Mouse (Mus musculus) retina, embryonic 14.5 days (tissue): ENCODE measurements around the gene Lipa.

Experiments used
- DNase-seq: peaks from one replicate; pipeline ENCODE4 v3.0.0-alpha.2; 2015; ENCODE audit warnings: low spot score

The Lipa gene

GRCm38 (mm10) chr19:34526941-34527682, at the start of gene Lipa:
Gene Lipa (minus strand): TSS chr19:34527474.
- peak; percentile 91 for DNase-seq

DNA sequence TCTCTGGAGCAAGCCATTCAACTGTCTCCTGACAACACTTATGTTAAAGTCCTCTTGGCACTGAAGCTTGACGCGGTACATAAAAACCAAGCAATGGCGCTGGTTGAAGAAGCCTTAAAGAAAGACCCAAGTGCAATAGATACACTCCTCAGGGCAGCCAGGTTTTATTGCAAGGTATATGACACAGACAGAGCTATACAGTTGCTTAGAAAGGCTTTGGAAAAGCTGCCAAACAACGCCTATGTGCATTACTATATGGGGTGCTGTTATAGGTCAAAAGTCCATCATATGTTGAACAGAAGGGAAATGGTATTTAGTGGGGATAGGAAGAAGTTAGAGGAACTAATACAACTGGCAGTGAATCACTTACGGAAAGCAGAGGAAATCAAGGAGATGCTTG, 46.4 kb upstream of the Lipa start:
- no peak for DNase-seq

- DNase-seq, result no peak
These were observed 43.8 kb upstream of the Lipa start for GRCm38 (mm10) chr19:34571080-34571479.

GRCm38 (mm10) chr19:34569896-34570476, 42.7 kb upstream of the Lipa start:
- DNase-seq, result no peak

DNA sequence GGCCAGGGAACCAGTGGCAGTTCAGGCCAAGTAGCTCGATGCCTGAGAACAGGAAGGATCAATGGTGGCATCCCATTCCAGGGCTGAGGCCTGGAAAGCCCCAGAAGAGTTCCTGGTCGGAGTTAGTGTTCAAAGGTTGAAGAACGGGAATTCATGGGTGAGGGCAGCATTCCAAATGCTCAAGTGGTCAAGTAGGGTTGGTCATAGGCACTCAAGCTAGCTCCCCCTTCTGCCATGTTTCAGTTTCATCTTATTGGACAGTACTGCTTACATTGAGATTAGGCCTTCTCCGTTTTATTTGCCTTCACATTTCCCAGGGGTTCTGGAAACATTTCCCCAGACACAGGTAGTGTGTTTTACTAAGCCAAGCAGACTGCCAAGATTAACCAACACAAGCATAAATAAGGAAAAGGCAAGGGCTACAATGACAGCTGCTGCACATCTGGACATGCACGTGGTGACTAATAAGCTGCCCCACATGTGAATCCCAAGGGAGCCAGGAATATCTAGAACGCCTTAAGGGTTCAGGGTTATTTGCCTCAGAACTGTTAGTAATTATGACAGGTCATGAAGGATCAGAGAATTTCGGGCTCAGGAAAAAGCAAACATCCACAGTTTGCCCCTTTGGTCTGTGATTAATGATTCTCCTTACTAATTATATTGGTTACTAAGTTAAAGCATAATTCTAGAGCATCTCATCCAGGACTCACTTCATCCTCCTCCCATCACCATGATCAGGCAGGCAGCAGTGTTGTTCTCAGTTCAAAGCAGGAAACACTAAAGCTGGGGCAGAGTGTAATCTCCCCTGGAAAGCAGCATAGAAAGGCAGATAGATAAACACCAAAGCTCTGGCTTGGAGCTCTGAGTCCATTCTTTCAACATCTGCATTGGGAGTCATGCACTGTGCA, 42.0 kb upstream of the Lipa start:
- no peak for DNase-seq

GRCm38 (mm10) chr19:34566178-34566784, 39.0 kb upstream of the Lipa start:
- DNase-seq, result peak; percentile 31

- DNase-seq, result no peak
These were observed 35.3 kb upstream of the Lipa start for GRCm38 (mm10) chr19:34562556-34562955.

- no peak for DNase-seq
These were observed 29.3 kb upstream of the Lipa start for GRCm38 (mm10) chr19:34556621-34557020.

DNA sequence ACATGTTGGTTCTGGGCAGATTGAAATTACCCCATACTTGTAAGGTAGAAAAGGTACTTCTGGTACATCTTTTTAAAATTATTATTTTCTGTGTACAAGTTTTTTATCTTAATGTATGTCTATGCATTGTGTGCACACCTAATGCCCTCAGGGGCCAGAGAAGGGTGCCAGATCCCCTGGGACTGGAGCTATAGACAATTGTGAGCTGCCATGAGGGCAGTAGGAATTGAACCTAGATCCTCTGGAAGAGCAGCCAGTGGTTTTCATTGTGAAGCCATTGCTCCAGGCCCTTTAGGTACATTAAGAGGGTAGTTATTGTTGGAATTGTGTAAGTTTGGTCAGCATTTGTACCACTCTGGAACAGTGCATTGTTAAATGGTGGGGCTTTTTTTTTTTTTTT, 26.8 kb upstream of the Lipa start:
- no peak for DNase-seq

- DNase-seq, result no peak
These were observed 26.2 kb upstream of the Lipa start for GRCm38 (mm10) chr19:34553522-34553921.

DNA sequence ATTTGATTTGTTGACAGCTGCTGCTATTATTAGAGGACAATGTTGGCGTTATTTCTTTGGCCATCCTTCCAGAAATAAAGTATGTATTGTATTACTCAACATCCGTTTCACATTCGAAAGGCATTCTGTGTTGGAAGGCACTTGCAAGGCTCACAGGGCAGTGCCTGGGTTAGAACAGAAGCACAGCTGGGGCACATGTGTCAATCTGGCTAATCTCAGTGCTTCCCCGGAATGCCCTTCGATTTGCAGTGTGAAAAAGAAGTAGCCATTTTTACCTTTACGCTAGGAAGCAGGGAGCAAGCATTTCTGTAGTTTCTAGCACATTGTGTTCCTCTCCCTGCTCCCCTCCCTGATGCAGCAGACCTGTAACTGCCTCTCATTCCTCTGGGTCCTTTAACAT, 25.7 kb upstream of the Lipa start:
- no peak for DNase-seq

GRCm38 (mm10) chr19:34551981-34552380, 24.7 kb upstream of the Lipa start:
- DNase-seq, result no peak

- DNase-seq, result peak; percentile 88
These were observed 23.4 kb upstream of the Lipa start, which contains the start of gene Ifit2 for GRCm38 (mm10) chr19:34550534-34551223. Gene Ifit2 (plus strand): TSS chr19:34550694.

- no peak for DNase-seq
These were observed 22.9 kb upstream of the Lipa start for GRCm38 (mm10) chr19:34550205-34550533.

GRCm38 (mm10) chr19:34547976-34548375, 20.7 kb upstream of the Lipa start:
- DNase-seq, result peak; percentile 81

- no peak for DNase-seq
These were observed 18.9 kb upstream of the Lipa start for GRCm38 (mm10) chr19:34546211-34546610.

GRCm38 (mm10) chr19:34539422-34539821, 12.1 kb upstream of the Lipa start:
- no peak for DNase-seq

DNA sequence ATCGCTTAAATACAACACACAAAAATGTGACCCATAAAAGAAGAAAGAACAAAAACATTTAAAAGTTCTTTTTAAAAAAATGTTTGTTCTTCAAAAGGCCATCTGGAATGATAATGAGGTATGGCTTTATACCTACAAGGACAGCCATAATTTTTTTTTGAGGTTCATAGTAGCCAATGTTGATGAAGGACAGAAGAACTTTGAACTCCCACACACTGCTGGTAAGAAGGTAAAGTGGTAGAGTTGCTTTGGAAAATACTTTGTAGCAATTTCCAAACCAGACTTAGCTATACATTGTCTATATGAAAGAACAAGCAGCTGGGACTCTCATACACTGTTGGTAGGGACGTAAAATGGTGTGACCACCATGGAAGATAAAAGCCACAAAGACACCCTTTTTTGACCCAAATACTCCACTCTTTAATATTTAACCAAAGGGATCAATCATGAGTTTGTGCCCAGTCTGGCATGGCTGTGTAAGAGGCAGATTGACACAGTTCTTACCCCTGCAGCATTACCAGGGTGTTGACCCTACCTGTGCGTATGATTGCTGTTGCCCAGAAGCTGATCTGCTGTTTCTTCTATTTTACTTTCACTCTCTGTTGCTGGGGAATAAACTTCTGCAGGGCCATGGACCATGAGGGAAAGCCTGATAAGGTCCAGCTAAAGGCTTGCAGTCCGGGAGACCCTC, 4.9 kb upstream of the Lipa start:
- no peak for DNase-seq

DNA sequence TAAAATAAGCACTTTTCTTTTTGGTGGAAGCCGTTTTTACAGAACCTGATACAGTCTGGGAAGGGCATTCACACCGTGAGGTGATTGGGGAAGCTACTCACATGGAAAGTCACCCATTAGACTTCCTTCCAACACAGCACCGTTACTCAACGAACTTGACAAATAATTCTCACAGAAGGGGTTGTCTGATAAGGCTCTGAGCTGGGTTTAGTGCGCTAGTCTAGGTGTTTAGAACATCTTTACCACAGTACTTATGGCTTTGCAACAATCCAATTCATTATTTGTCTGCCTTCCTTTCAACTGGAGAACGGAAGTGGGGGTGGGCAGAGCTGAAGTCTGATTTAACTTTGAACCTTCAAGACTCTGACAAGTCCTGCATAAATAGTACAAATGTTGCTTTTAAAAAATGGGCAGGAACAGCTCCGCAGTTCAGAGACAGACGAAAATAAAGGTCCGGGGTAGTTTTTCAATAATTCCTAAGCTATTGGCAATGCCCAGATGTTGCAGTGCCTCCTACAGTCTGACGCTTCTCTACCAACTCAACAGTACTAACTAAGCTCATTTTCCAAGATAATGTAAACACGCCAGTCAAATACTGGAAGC, 852 bp downstream of the Lipa start:
- no peak for DNase-seq

GRCm38 (mm10) chr19:34524646-34525045, 2.6 kb downstream of the Lipa start:
- no peak for DNase-seq
